Mouse (Mus musculus) frontal cortex, postnatal 10 days (tissue): Measurements from ENCODE around the gene Gsto2.

Source experiments
- DNase-seq, 2 experiments: peaks; one replicate each; pipeline ENCODE4 v3.0.0; 2022; ENCODE audit warnings: low spot score in 2 of 2, mixed read lengths in 1 of 2

The Gsto2 gene

DNA sequence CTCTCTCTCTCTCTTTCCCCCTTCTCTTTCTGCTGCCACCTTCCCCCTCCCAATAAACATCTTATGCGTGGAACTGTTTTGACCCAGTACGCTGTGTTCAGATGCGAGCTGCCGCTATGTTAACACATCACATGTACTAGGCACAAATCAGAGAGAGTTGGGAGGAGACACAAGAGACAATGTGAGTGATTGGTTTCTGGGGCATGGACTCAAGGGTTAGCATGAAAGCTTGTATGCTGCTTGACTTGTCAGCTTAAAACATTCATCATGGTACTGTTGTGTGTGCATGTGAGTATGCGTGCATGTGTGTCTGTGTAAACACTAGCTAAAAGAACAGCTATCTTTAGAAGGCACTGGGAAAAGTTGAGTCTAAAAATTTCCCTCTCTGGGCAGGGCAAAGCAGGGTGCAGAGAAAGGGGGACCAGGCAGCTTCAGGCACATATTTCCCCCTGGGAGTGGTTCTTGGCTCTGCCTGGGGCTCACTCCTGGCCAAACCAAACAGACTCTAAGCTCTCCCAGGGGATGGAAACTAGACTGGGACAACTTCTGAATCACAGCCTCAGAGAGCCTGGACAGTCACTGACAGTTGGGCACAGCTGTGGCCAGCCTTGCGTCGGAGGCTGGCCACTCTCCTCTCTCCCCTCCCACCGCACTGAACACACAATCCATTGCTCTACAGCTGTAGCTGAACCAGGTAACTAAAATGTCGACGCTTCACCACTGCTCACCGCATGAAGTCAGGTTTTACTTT, 26.4 kb downstream of the Gsto2 start:
- DNase-seq, result no peak

GRCm38 (mm10) chr19:47893092-47893491, 27.8 kb downstream of the Gsto2 start:
- no peak for DNase-seq

GRCm38 (mm10) chr19:47898472-47899079, 33.2 kb downstream of the Gsto2 start:
- no peak for DNase-seq

GRCm38 (mm10) chr19:47900012-47900411, 34.7 kb downstream of the Gsto2 start:
- DNase-seq, result no peak

GRCm38 (mm10) chr19:47900558-47900957, 35.2 kb downstream of the Gsto2 start:
- DNase-seq, result no peak

GRCm38 (mm10) chr19:47902316-47903201, 37.2 kb downstream of the Gsto2 start:
- DNase-seq, result no peak

DNA sequence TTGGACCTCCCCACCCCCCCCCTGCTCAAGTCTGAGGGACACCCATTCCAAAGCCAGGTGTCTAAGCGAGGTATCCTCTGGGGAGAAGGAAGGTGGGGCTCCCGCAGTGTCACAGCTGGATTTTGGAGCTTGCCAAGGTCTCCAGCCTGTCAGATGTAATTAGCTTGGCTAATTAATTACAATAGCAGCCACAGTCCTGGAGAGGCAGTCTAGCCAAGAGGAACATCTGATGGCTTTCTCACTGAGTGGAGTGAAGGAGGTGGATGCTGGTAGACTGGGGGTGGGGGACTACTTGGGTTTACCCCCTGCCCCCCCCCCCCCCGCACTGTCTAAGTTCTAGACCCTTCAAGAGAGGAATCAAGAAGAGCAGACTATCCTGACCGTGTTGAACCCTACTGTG, 38.3 kb downstream of the Gsto2 start:
- no peak for DNase-seq

- DNase-seq, result no peak
Observed at GRCm38 (mm10) chr19:47905081-47905480, 39.7 kb downstream of the Gsto2 start.

- no peak for DNase-seq
Observed at GRCm38 (mm10) chr19:47905603-47906002, 40.3 kb downstream of the Gsto2 start.

DNA sequence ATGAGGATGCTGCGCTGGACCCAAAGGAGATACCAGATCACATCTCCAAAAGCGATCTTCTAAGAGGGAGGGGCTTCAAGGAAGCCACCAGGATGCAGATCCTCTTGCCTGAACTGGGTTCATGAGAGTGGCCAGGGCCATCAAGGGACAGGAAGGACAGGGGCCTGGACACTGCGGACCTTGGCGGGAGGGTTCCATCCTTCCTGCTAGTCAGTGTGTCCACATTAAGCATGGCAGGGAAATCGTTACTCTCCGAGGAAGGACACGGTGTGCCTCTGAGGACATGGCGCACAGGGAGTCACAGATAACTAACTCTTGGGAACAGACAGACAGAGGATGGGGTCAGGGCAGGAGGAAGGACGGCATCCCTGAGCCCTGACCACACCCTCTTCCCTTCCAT, 42.3 kb downstream of the Gsto2 start:
- DNase-seq, result no peak

GRCm38 (mm10) chr19:47908961-47909371, 43.6 kb downstream of the Gsto2 start:
- no peak for DNase-seq

GRCm38 (mm10) chr19:47909387-47910116, 44.2 kb downstream of the Gsto2 start:
- DNase-seq, result no peak

DNA sequence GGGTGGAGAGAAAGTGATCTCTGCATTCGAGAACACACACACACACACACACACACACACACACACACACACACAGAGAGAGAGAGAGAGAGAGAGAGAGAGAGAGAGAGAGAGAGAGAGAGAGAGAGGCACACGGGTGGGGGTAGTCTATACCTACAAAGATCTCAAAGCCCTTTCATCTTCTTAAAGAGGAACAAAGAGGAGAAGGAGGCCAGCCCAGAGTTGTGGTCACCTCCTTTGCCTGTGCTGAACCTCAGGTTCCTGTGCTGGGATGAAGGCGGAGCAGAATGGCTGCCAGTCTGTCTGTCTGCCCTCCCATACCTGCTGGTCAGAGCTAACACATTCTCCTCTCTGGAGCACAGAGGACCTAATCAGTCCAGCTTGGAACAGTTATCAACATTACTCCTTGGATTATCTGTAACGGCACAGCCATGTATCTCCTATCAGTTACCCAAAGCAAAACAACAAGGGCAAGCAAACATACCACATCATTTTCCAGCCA, 44.8 kb downstream of the Gsto2 start:
- DNase-seq, result no peak

- DNase-seq, result no peak
Observed at GRCm38 (mm10) chr19:47910751-47911150, 45.4 kb downstream of the Gsto2 start.

GRCm38 (mm10) chr19:47913344-47913743, 48.0 kb downstream of the Gsto2 start:
- DNase-seq, result no peak

- no peak for DNase-seq
Observed at GRCm38 (mm10) chr19:47914191-47914590, 48.9 kb downstream of the Gsto2 start.

DNA sequence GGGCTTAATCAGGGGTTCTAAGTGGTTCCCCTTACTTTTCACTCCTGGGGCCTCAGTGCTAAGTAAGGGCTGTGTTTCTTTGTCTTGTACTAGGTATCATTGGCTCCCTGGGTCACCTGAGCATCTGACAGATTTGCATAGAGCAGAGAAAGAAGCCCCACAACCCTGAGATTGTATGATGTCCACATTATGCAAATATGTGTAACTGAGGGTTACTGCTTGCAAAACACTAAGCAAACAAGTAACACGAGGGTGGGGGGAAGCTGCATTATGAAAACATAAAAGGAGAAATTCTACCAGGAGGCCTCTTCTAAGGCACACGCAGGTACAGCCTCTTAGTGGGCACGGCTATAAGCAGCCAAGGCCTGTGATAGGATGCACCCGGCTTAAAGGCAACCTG, 49.9 kb downstream of the Gsto2 start:
- DNase-seq, result no peak

DNA sequence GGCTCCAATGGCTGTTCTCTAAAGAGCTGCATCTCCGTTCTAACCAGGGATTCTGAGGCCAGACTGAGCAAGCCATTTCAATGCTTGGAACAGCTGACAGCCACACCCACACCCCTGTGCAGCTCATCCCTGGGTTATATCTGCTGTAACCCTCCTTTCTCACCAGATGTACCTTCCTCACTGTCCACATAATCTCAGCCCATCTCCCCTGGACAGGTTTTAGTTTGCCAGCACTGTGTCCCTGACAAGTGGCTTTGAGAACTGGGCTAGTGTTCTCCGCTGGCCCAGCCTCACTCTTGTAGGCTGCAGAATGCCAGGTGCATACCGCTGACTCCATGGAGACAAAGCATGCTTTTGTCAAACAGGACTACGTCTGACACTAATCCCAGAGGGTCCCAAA, 52.1 kb downstream of the Gsto2 start:
- no peak for DNase-seq

GRCm38 (mm10) chr19:47918016-47918415, 52.7 kb downstream of the Gsto2 start:
- DNase-seq, result no peak

GRCm38 (mm10) chr19:47918455-47919101, 53.2 kb downstream of the Gsto2 start:
- DNase-seq, result no peak
